Mouse (Mus musculus) kidney, postnatal 0 days (tissue): ENCODE results near the gene Mob3b. TPM values are rescaled to one million over a fixed set of nuclear protein-coding genes. Genes with fewer than 3 reads are reported as not detected.

ENCODE experiments used
- ATAC-seq: fragments of 200-750 bp; cut with Nextera tagmentation; replicated peaks from 2 replicates; pipeline ENCODE4 v1.8.0; 2017; ENCODE audit warnings: low read depth, moderate number of reproducible peaks, moderate TSS enrichment, moderate library complexity; ENCODE audit not compliant: low FRiP score
- DNase-seq: peaks from one replicate; pipeline ENCODE4 v3.0.0-alpha.2; 2016; ENCODE audit warnings: low spot score
- H3K27ac ChIP-seq: fragments of 300-500 bp; sonication (generic); 2 replicates; pipeline ENCODE4 v1.5.1; 2014; ENCODE audit warnings: mild to moderate bottlenecking
- H3K27me3 ChIP-seq: fragments of 300-500 bp; sonication (generic); 2 replicates; pipeline ENCODE4 v1.6.1; 2014; ENCODE audit warnings: low read length, mixed read lengths; ENCODE audit not compliant: insufficient read depth
- H3K36me3 ChIP-seq: fragments of 300-500 bp; sonication (generic); 2 replicates; pipeline ENCODE4 v1.6.1; 2014; ENCODE audit warnings: low read length, mixed read lengths; ENCODE audit not compliant: insufficient read depth
- H3K4me1 ChIP-seq: fragments of 300-500 bp; sonication (generic); replicated peaks from 2 replicates; pipeline ENCODE4 v1.6.1; 2014; ENCODE audit warnings: antibody characterized with exemption, low read length, mixed read lengths; ENCODE audit not compliant: insufficient read depth
- H3K4me2 ChIP-seq: fragments of 300-500 bp; sonication (generic); 2 replicates; pipeline ENCODE4 v1.6.1; 2014; ENCODE audit warnings: mild to moderate bottlenecking, low read length, moderate library complexity, mixed read lengths
- H3K4me3 ChIP-seq: fragments of 300-500 bp; sonication (generic); replicated peaks from 2 replicates; pipeline ENCODE4 v1.5.1; 2014; ENCODE audit warnings: low read depth, low read length
- H3K9ac ChIP-seq: fragments of 300-500 bp; sonication (generic); 2 replicates; pipeline ENCODE4 v1.6.1; 2014; ENCODE audit warnings: low read depth, low read length
- H3K9me3 ChIP-seq: fragments of 300-500 bp; sonication (generic); replicated peaks from 2 replicates; pipeline ENCODE4 v1.6.1; 2016; ENCODE audit warnings: low read length, inconsistent platforms, mixed read lengths
- CTCF ChIP-seq: IDR thresholded peaks from 2 replicates; pipeline ENCODE4 v1.5.1; 2016; ENCODE audit warnings: antibody characterized with exemption, low read depth, mild to moderate bottlenecking, moderate library complexity
- WGBS: fragments of 180-500 bp; shearing (Covaris S2); extraction: QIAGEN DNeasy Blood & Tissue Kit; methylation state at CpG from one replicate; pipeline ENCODE4 v1.1.7; 2014; 5-methylcytosine and 5-hydroxymethylcytosine counted together
- polyA plus RNA-seq: library from polyadenylated mRNA; unstranded; fragments of >200 nt; fragmentation: Nextera tagmentation; extraction: Ambion mirVana; gene quantifications from 2 replicates; pipeline ENCODE4 v1.2.1, GENCODE M21; 2015

The Mob3b gene
- polyA plus RNA-seq, 1 experiment from 2014 or later: 13.1 TPM

DNA sequence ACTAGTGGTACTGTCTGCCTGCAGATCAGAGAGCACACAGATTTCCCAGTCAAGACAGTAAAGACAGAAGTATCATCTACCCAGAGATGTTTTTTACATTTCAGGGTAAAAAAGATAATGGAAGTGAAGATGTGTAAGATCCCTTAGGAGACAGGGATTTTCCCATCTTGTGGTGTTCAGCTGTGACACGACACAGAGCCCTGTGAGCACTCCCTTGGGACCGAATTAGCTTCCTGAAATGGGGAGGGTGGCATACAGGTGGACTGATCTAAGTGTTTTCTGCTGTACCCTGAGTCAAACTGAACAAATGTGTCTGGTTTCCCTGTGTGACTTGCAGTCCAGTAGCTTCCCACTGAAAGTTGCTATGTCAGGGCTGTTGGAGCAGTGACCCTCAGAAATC lies 42.3 kb downstream of the Mob3b start:
- WGBS: 78% methylated on average over 2 of the region's 2 CpGs

DNA sequence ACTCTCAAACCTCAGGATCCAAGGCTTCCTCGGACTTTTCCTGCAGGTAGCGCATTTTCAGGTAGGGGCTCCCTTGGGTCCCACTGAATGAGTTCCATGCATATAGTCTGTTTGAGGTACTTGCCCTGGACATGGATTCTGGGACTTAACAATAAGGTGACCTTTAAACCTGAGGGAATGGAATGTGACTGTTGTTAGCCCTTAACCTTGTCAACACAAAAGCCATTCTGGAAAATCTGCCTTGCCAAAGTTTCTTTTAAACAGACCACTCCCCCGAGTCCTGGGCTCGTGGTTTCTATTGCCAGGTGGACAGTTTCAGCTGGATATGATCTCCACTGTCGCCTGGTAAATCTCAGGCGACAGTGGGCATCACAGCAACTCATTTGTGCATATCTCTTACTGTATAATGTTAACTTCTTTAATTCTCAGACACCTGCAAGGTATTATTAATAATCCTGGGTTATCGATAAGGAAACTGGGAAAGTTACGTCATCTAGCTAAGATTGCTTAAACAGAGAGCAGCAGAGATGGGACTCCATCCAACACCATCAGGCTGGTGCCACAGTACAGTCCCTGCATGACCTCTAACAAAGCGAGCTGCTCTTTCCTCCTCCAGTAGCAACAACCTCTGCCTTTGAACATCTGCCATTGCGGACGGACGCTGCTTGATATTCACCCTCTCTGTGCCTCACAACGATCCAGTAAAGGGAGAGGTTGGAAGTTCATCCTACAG lies 43.6 kb downstream of the Mob3b start:
- no peaks in the 10 kb centered on the region for H3K36me3 ChIP-seq
- no peak overlapping the region for H3K27ac ChIP-seq
- WGBS: 60% methylated on average over 13 of the region's 13 CpGs
- H3K9ac ChIP-seq: no peak overlapping the region
- no peak for TF ChIP-seq CTCF
- DNase-seq (no peak), ATAC-seq (no peak)
- no peak overlapping the region for H3K4me2 ChIP-seq
- no peaks in the 10 kb centered on the region for H3K27me3 ChIP-seq
- H3K4me1 ChIP-seq: peaks cover 7% of the 10 kb centered on the region
- H3K9me3 ChIP-seq: no peaks in the 10 kb centered on the region
- no peak overlapping the region for H3K4me3 ChIP-seq

More for the DNA sequence above, 42.3 kb downstream of the Mob3b start:
- TF ChIP-seq CTCF: no peak
- ATAC-seq: no peak
- no peak for DNase-seq
- no peak overlapping the region for H3K27ac ChIP-seq
- H3K4me2 ChIP-seq: no peak overlapping the region
- H3K4me1 ChIP-seq: peaks cover 7% of the 10 kb centered on the region
- no peak overlapping the region for H3K9ac ChIP-seq
- H3K4me3 ChIP-seq: no peak overlapping the region
- H3K27me3 ChIP-seq: no peaks in the 10 kb centered on the region
- no peaks in the 10 kb centered on the region for H3K36me3 ChIP-seq
- no peaks in the 10 kb centered on the region for H3K9me3 ChIP-seq

DNA sequence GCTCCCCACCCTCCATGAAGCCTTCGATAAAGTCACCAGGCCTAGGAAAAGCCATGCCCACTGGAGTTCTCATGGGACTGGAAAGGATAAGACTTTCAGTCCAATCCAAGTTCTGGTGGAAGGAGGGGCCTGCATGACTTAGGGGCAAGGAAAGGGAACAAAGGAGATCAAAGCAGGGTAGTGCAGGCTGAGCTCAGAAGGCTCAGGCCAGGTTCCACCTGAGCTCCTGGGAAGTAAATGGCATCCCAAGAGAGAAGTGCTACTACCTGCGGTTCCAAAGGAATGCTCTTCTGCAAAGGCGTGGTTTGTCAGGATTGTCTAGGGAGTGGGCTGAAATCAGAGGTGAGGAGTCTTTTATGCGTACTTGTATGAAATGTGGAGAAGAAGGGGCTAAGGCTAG lies 44.8 kb downstream of the Mob3b start:
- H3K9ac ChIP-seq: no peak overlapping the region
- WGBS: 81% methylated on average over 4 of the region's 4 CpGs
- H3K27ac ChIP-seq: no peak overlapping the region
- no peak overlapping the region for H3K4me3 ChIP-seq
- DNase-seq (no peak), ATAC-seq (no peak)
- H3K36me3 ChIP-seq: no peaks in the 10 kb centered on the region
- H3K9me3 ChIP-seq: no peaks in the 10 kb centered on the region
- peaks cover 7% of the 10 kb centered on the region for H3K4me1 ChIP-seq
- no peak overlapping the region for H3K4me2 ChIP-seq
- no peak for TF ChIP-seq CTCF
- no peaks in the 10 kb centered on the region for H3K27me3 ChIP-seq

DNA sequence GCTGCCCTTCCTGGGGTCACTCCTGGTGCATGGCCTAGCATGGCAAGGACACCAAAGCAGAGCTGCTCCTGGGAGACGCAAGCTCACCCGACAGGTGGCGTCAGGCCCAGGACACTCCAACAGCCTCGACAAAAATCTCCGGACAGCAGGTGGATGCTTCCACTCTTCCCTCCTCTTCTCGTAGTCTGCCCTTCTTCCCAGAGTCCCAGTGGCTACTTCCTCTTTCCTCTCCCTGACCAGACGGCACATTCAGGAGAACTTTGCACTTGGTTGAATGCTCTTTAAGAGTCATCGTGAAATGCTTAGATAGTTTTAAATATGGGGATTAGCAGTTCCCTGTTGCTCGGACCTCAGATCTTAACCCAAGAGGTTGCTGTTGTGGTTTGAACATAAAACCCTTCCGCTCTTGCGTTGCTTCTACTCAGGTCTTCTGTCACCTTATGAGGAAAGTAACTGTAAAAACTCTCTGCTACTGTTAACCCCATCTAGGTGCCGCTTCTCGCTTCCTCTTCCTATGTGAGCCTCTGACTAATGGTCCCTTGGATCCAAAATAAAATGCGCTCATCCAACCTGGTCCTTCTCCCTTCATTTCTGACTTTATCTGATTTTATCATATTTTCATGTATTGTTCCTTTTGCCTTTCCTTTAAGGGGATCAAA lies 52.0 kb downstream of the Mob3b start:
- Histone ChIP-seq H3K27me3 (no peaks in the 10 kb centered on the region), H3K9me3 (no peaks in the 10 kb centered on the region), H3K27ac (no peak overlapping the region), H3K36me3 (no peaks in the 10 kb centered on the region), H3K4me2 (no peak overlapping the region), H3K9ac (no peak overlapping the region), H3K4me3 (no peak overlapping the region), H3K4me1 (peaks cover 3% of the 10 kb centered on the region; the same call in 1 of the 2 replicates)
- WGBS: 82% methylated on average over 14 of the region's 14 CpGs
- DNase-seq: no peak
- ATAC-seq: no peak
- no peak for TF ChIP-seq CTCF

DNA sequence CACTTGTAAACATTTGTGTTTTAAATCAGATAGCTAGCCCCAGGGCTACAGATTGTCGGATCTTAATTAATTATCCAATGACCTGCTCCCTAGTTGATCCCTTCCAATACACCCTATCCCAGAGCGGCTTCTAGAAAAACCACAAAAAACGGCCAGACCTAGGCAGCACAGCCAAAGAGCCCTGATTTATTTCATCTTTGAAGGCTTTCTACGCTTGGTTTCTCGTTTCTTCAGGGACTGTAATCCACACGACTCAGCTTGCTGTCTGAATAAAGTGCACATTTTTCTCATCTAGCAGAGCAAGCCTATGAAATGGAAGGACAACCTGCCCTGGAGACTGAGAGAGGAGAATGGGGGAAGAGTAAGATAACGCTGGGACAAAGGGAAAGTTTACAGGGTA lies 56.1 kb downstream of the Mob3b start:
- Histone ChIP-seq H3K9ac (no peak overlapping the region), H3K9me3 (no peaks in the 10 kb centered on the region), H3K36me3 (no peaks in the 10 kb centered on the region), H3K4me1 (peaks cover 9% of the 10 kb centered on the region; the same call in 1 of the 2 replicates), H3K4me2 (no peak overlapping the region), H3K27me3 (no peaks in the 10 kb centered on the region), H3K4me3 (no peak overlapping the region), H3K27ac (no peak overlapping the region)
- no peak for ATAC-seq
- WGBS: 25% methylated on average over 7 of the region's 7 CpGs
- no peak for TF ChIP-seq CTCF
- peak; percentile 89 for DNase-seq

DNA sequence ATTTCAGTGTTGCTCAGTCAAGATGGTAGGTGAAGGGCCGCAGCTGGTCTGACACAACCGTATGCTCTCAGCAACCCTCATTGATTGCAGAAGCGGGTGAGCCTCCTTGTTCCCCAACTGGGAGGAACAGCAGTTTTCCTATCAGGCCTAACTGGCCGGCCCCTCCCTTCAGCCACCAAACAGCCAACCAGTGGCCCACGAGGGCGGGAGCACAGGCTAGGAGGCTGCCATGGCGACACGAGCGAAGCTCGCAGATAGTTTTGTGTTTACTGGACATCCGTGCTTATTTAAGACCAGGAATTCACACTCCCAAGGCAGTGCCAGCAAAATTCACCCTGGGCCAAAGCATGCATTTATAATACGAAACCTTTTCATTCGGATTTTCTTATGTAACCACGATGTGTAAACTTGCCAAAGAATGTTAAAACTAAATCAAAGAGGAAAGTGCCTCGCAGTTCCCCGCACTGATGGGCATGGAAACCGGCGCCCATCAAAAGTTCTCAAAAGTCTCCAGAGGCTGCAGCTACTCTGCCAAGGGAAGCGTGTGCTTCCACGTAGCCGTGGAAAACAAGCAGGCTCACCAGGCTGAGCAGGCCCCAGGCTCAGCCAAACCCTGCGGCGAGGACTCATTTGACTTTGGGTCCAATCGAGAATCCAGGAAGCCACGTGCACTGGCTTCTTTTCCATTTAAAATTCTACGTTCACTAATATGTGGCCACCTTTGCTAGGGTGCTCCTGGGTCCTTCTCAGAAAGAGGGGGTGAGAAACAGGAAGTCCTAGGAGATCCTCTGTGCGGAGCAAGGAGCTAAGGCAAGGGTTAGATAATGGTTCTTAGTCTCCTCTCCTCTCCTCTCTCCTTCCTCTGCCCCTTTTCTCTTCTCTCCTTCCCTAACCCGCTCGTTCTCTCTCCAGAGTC lies 57.2 kb downstream of the Mob3b start:
- DNase-seq (peak; percentile 96), ATAC-seq (peak; percentile 89)
- no peaks in the 10 kb centered on the region for H3K36me3 ChIP-seq
- H3K4me2 ChIP-seq: peak overlapping the region; percentile 66
- TF ChIP-seq CTCF: no peak
- H3K27ac ChIP-seq: no peak overlapping the region
- no peaks in the 10 kb centered on the region for H3K9me3 ChIP-seq
- 14% methylated on average over 29 of the region's 29 CpGs for WGBS
- H3K9ac ChIP-seq: peak overlapping the region; percentile 23; the same call in 1 of the 2 replicates
- peak overlapping the region; percentile 27 for H3K4me3 ChIP-seq
- peaks cover 9% of the 10 kb centered on the region; the same call in 1 of the 2 replicates for H3K4me1 ChIP-seq
- H3K27me3 ChIP-seq: no peaks in the 10 kb centered on the region
